Mouse (Mus musculus): Measurements from ENCODE around the gene Depdc7. TPM values are rescaled to one million over a fixed set of nuclear protein-coding genes. Genes with fewer than 3 reads are reported as not detected.
A peak's percentile ranks its signal among the peaks of the same experiment; 100 is the strongest.

Gene Depdc7
- polyA plus RNA-seq, 1 experiment from 2014 or later = 4.0 TPM

DNA sequence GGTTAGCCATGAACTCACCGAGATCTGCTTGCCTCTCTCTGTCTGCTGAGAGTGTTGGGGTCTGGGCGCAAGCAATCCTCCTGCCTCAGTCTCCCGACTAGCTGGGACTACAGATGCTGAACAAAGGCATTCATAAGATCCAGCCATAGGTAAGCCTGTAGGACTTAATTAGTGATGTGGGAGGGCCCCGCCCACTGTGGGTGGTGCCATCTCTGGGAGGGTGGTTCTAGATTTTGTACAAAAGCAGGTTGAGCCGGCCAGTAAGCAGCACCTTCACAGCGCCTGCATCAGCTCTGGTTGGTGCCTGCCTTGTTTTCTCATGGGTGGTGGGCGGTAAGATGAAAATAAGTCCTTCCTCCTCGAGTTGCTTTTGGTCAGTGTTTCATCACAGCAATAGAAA is 3.6 kb upstream of the Depdc7 start:
- Histone ChIP-seq H3K4me2 (ENCODE audit: low read length) (no peak overlapping the region), H3K27ac (replicated peaks in 1 of 2; ENCODE audit: control insufficient read depth in 1 of 2, insufficient read depth in 1 of 2, low read depth in 2 of 2, low read length in 2 of 2) (no peak overlapping the region), H3K9me3 (ENCODE audit: control insufficient read depth, low read length) (no peaks in the 10 kb centered on the region), H3K4me1 (ENCODE audit: control insufficient read depth in 2 of 2, insufficient read depth in 2 of 2, low read length in 2 of 2) (peaks cover 0 to 9% of the 10 kb centered on the region in 2 experiments; a peak in 1 of 4 replicates), H3K36me3 (ENCODE audit: control insufficient read depth, insufficient read depth, low read length) (no peaks in the 10 kb centered on the region), H3K9ac (ENCODE audit: low read length) (no peak overlapping the region), H3K4me3 (ENCODE audit: control insufficient read depth in 1 of 2, insufficient read depth in 1 of 2, low read depth in 1 of 2, low read length in 2 of 2) (no peak overlapping the region), H3K27me3 (ENCODE audit: control insufficient read depth, insufficient read depth, low read length) (no peaks in the 10 kb centered on the region; the same call in 1 of the 2 replicates)
- 50% methylated on average over 8 of the region's 8 CpGs for WGBS
- ATAC-seq (ENCODE audit: insufficient number of reproducible peaks, insufficient read depth, low FRiP score, low read depth) = no peak

- H3K4me3 ChIP-seq (ENCODE audit: control insufficient read depth in 1 of 2, insufficient read depth in 1 of 2, low read depth in 1 of 2, low read length in 2 of 2) = no peak overlapping the region
- H3K4me2 ChIP-seq (ENCODE audit: low read length) = no peak overlapping the region
- H3K36me3 ChIP-seq (ENCODE audit: control insufficient read depth, insufficient read depth, low read length) = no peaks in the 10 kb centered on the region
- no peak overlapping the region for H3K27ac ChIP-seq (replicated peaks in 1 of 2; ENCODE audit: control insufficient read depth in 1 of 2, insufficient read depth in 1 of 2, low read depth in 2 of 2, low read length in 2 of 2)
- no peaks in the 10 kb centered on the region for H3K9me3 ChIP-seq (ENCODE audit: control insufficient read depth, low read length)
- no peak overlapping the region for H3K9ac ChIP-seq (ENCODE audit: low read length)
- WGBS = 53% methylated on average over 5 of the region's 5 CpGs
- no peak for ATAC-seq (ENCODE audit: insufficient number of reproducible peaks, insufficient read depth, low FRiP score, low read depth)
- H3K4me1 ChIP-seq (ENCODE audit: control insufficient read depth in 2 of 2, insufficient read depth in 2 of 2, low read length in 2 of 2) = peaks cover 0 to 9% of the 10 kb centered on the region in 2 experiments; a peak in 1 of 4 replicates
- no peaks in the 10 kb centered on the region; the same call in 1 of the 2 replicates for H3K27me3 ChIP-seq (ENCODE audit: control insufficient read depth, insufficient read depth, low read length)
Observed at GRCm38 (mm10) chr2:104743971-104744370, 1.3 kb upstream of the Depdc7 start.

- H3K4me3 ChIP-seq (ENCODE audit: control insufficient read depth in 1 of 2, insufficient read depth in 1 of 2, low read depth in 1 of 2, low read length in 2 of 2) = peak overlapping the region; percentile 78 to 79; a peak in 3 of 4 replicates
- H3K9me3 ChIP-seq (ENCODE audit: control insufficient read depth, low read length) = no peaks in the 10 kb centered on the region
- no peaks in the 10 kb centered on the region; the same call in 1 of the 2 replicates for H3K27me3 ChIP-seq (ENCODE audit: control insufficient read depth, insufficient read depth, low read length)
- H3K4me2 ChIP-seq (ENCODE audit: low read length) = peak overlapping the region; percentile 96
- no peak for ATAC-seq (ENCODE audit: insufficient number of reproducible peaks, insufficient read depth, low FRiP score, low read depth)
- no peaks in the 10 kb centered on the region for H3K36me3 ChIP-seq (ENCODE audit: control insufficient read depth, insufficient read depth, low read length)
- peaks cover 0 to 9% of the 10 kb centered on the region in 2 experiments; a peak in 1 of 4 replicates for H3K4me1 ChIP-seq (ENCODE audit: control insufficient read depth in 2 of 2, insufficient read depth in 2 of 2, low read length in 2 of 2)
- H3K9ac ChIP-seq (ENCODE audit: low read length) = peak overlapping the region; percentile 84
- H3K27ac ChIP-seq (replicated peaks in 1 of 2; ENCODE audit: control insufficient read depth in 1 of 2, insufficient read depth in 1 of 2, low read depth in 2 of 2, low read length in 2 of 2) = no peak overlapping the region
- 14% methylated on average over 7 of the region's 7 CpGs for whole genome bisulfite sequencing
Observed at GRCm38 (mm10) chr2:104743160-104743559, 482 bp upstream of the Depdc7 start.

DNA sequence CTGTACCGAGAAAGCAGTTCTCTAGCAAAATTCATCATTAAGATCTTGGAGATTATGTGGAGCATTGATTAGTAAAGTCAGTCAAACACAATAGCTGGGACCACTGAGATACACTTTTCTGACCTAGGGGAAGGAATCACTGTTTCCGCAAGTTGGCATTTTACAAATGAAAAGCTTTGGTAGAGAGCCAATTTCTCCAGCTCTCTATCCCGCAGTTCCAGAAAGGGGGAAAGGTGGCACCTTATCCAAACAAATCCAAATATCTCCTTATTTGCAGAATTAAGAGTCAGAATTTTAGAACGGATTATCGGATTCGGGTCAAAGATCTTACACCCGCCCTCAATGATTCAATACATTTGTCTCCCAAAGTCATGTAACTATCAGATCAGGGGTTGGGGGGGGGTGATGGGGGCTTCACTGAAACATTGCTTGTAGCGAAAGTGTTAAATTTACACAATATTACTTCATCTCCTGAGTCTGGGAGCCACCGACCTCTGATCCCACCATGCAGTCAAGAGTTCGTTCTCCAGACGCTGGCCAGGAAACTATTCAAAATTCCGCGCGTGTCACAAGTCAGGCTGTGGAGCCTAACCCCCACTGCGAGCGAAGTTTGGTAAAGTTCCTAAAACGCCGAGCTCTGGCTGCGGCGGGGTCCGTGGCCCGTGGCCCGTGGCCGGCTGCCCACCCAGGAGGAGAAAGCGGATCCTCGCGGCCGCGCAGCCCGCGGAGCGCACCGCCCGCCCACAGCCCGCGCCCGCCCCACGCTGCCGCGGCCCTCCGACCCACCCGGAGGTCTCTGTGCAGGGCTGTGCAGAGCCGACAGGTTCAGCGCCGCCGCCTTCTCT is 560 bp downstream of the Depdc7 start:
- Histone ChIP-seq H3K4me2 (ENCODE audit: low read length) (peak overlapping the region; percentile 96), H3K27ac (replicated peaks in 1 of 2; ENCODE audit: control insufficient read depth in 1 of 2, insufficient read depth in 1 of 2, low read depth in 2 of 2, low read length in 2 of 2) (no peak overlapping the region), H3K4me3 (ENCODE audit: control insufficient read depth in 1 of 2, insufficient read depth in 1 of 2, low read depth in 1 of 2, low read length in 2 of 2) (peak overlapping the region; percentile 78 to 79), H3K4me1 (ENCODE audit: control insufficient read depth in 2 of 2, insufficient read depth in 2 of 2, low read length in 2 of 2) (peaks cover 0 to 9% of the 10 kb centered on the region in 2 experiments; a peak in 1 of 4 replicates), H3K27me3 (ENCODE audit: control insufficient read depth, insufficient read depth, low read length) (no peaks in the 10 kb centered on the region; the same call in 1 of the 2 replicates), H3K9ac (ENCODE audit: low read length) (peak overlapping the region; percentile 84), H3K9me3 (ENCODE audit: control insufficient read depth, low read length) (no peaks in the 10 kb centered on the region), H3K36me3 (ENCODE audit: control insufficient read depth, insufficient read depth, low read length) (no peaks in the 10 kb centered on the region)
- ATAC-seq (ENCODE audit: insufficient number of reproducible peaks, insufficient read depth, low FRiP score, low read depth) = no peak
- WGBS = 7% methylated on average over 46 of the region's 46 CpGs

GRCm38 (mm10) chr2:104741015-104741758 is 1.5 kb downstream of the Depdc7 start:
- Histone ChIP-seq H3K4me3 (ENCODE audit: control insufficient read depth in 1 of 2, insufficient read depth in 1 of 2, low read depth in 1 of 2, low read length in 2 of 2) (no peak overlapping the region), H3K4me2 (ENCODE audit: low read length) (0 out of 2 replicates have a peak overlapping the region, but pooled peaks have one; percentile 96), H3K9ac (ENCODE audit: low read length) (no peak overlapping the region), H3K27me3 (ENCODE audit: control insufficient read depth, insufficient read depth, low read length) (no peaks in the 10 kb centered on the region; the same call in 1 of the 2 replicates), H3K36me3 (ENCODE audit: control insufficient read depth, insufficient read depth, low read length) (no peaks in the 10 kb centered on the region), H3K4me1 (ENCODE audit: control insufficient read depth in 2 of 2, insufficient read depth in 2 of 2, low read length in 2 of 2) (peaks cover 0 to 9% of the 10 kb centered on the region in 2 experiments; a peak in 1 of 4 replicates), H3K9me3 (ENCODE audit: control insufficient read depth, low read length) (no peaks in the 10 kb centered on the region), H3K27ac (replicated peaks in 1 of 2; ENCODE audit: control insufficient read depth in 1 of 2, insufficient read depth in 1 of 2, low read depth in 2 of 2, low read length in 2 of 2) (no peak overlapping the region)
- WGBS = 62% methylated on average over 7 of the region's 7 CpGs
- ATAC-seq (ENCODE audit: insufficient number of reproducible peaks, insufficient read depth, low FRiP score, low read depth) = no peak

DNA sequence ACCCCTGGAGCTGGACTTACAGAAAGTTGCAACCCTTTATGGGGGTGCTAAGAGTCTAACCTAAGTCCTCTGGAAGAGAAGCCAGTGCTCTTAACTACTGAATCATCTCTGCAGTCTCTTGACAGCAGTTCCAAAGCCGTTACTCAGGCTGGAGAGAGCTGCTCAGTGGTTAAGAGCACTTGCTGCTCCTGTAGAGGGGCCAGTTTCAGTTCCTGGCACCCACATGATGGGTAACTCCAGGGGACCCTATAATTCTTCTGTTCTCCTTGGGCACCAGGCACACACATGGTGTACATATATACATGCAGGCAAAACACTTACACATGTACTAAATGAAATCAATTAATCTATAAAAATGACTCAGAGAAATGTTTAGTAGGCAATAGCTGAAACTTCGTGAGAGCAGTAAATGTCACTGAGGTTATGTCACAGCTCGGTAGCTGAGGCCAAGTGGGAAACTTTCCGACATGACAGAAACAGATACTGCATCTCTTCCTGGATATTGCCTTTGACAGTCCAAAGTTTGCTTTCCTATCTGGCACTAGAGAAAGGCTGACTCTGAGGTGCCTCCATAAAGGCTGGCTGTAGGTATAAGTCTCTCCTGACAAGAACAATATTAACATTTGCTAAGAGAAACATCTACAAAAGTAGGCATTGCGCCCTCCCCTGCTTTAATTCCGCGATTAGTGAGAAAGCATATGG is 2.3 kb downstream of the Depdc7 start:
- ATAC-seq (ENCODE audit: insufficient number of reproducible peaks, insufficient read depth, low FRiP score, low read depth) = no peak
- WGBS = 60% methylated on average over 7 of the region's 7 CpGs
- Histone ChIP-seq H3K9me3 (ENCODE audit: control insufficient read depth, low read length) (no peaks in the 10 kb centered on the region), H3K4me2 (ENCODE audit: low read length) (no peak overlapping the region), H3K4me3 (ENCODE audit: control insufficient read depth in 1 of 2, insufficient read depth in 1 of 2, low read depth in 1 of 2, low read length in 2 of 2) (no peak overlapping the region), H3K9ac (ENCODE audit: low read length) (no peak overlapping the region), H3K27ac (replicated peaks in 1 of 2; ENCODE audit: control insufficient read depth in 1 of 2, insufficient read depth in 1 of 2, low read depth in 2 of 2, low read length in 2 of 2) (no peak overlapping the region), H3K27me3 (ENCODE audit: control insufficient read depth, insufficient read depth, low read length) (no peaks in the 10 kb centered on the region; the same call in 1 of the 2 replicates), H3K36me3 (ENCODE audit: control insufficient read depth, insufficient read depth, low read length) (no peaks in the 10 kb centered on the region), H3K4me1 (ENCODE audit: control insufficient read depth in 2 of 2, insufficient read depth in 2 of 2, low read length in 2 of 2) (peaks cover 0 to 9% of the 10 kb centered on the region in 2 experiments; a peak in 1 of 4 replicates)

DNA sequence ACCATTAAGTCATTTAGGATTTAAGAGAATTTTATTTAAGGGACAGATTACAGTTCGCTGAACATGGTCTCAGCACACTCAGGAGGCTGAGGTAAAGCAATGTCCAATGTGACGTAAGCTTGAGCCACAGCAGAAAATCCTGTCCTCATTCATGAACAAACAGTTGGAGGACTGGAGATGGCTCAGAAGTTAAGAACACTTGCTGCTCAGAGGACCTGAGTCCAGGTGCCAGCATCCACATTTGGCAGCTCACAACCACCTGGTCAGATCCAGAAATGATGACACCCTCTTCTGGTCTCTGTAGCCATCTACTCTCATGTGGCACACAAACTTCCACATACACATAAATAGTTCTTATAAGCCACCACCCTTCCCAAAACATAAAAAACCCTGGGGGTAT is 3.0 kb downstream of the Depdc7 start:
- Histone ChIP-seq H3K27me3 (ENCODE audit: control insufficient read depth, insufficient read depth, low read length) (no peaks in the 10 kb centered on the region; the same call in 1 of the 2 replicates), H3K9me3 (ENCODE audit: control insufficient read depth, low read length) (no peaks in the 10 kb centered on the region), H3K27ac (replicated peaks in 1 of 2; ENCODE audit: control insufficient read depth in 1 of 2, insufficient read depth in 1 of 2, low read depth in 2 of 2, low read length in 2 of 2) (no peak overlapping the region), H3K4me2 (ENCODE audit: low read length) (no peak overlapping the region), H3K36me3 (ENCODE audit: control insufficient read depth, insufficient read depth, low read length) (no peaks in the 10 kb centered on the region), H3K4me1 (ENCODE audit: control insufficient read depth in 2 of 2, insufficient read depth in 2 of 2, low read length in 2 of 2) (peaks cover 0 to 9% of the 10 kb centered on the region in 2 experiments; a peak in 1 of 4 replicates), H3K4me3 (ENCODE audit: control insufficient read depth in 1 of 2, insufficient read depth in 1 of 2, low read depth in 1 of 2, low read length in 2 of 2) (no peak overlapping the region), H3K9ac (ENCODE audit: low read length) (no peak overlapping the region)
- 88% methylated on average over 2 of the region's 2 CpGs for WGBS
- no peak for ATAC-seq (ENCODE audit: insufficient number of reproducible peaks, insufficient read depth, low FRiP score, low read depth)
